Mouse (Mus musculus) liver, adult 2 months (tissue): ENCODE measurements around the gene Catsperd.

Experiments
- CTCF ChIP-seq: fragments of 200-500 bp; IDR thresholded peaks from 2 replicates; pipeline ENCODE4 v1.5.1; 2011; ENCODE audit warnings: low read depth, low read length, control low read depth
- POLR2A ChIP-seq: fragments of 200-500 bp; IDR thresholded peaks from 2 replicates; pipeline ENCODE4 v1.6.1; 2011; ENCODE audit warnings: low read length, control low read depth; ENCODE audit not compliant: insufficient read depth; ENCODE audit errors: extremely low read depth

- TF ChIP-seq CTCF (no peak), POLR2A (no peak)
Observed at GRCm38 (mm10) chr17:56615792-56616191, 12.2 kb upstream of the Catsperd start.
